Mouse (Mus musculus) adrenal gland, adult 18-20 months (tissue): ENCODE data around the gene Cd96. TPM values are rescaled to one million over a fixed set of nuclear protein-coding genes. Genes with fewer than 3 reads are reported as not detected.
"Not testable (repeated sequence)": the region's sequence is repeated elsewhere in the genome, so short reads cannot be mapped to it uniquely, and the experiment has no call there.

ENCODE experiments used
- DNase-seq, 2 experiments: peaks; one replicate each; pipeline ENCODE4 v3.0.0; 2021 to 2022; ENCODE audit warnings: low spot score in 2 of 2
- long read RNA-seq, 2 experiments: library from polyadenylated mRNA; stranded (forward); transcript quantifications; one replicate each; pipeline ENCODE4 v2.0.0; 2021
- total RNA-seq, 2 experiments: library from RNA; stranded (reverse); gene quantifications; 1 replicate in 1 of 2; 2 replicates in 1 of 2; pipeline ENCODE4 v1.2.3; 2021

The Cd96 gene
- total RNA-seq = under 1 TPM in 1 of 2 experiments, not detected in 1; 0.16 TPM
- long read RNA-seq, experiment 1 = 0 reads
- long read RNA-seq, experiment 2 = 0 reads

DNA sequence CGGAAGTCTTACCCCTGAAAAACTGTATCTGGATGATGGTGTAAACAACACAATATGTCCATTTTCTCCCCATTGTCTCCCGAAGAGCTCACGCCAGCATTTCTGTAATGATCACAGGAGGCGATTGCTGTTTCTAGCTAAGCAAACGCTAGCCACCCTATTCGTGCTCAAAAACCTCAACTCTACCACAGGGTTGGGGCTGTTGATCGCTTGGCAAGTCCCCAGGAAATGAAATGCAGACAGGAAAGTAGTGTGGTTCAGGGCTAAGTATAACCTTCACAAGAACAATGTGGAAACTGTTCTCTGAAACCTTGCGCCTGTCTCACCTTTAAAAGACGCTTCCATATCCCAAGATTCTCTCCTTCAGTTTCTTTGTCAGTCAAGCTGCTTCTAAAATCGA, at the start of gene Cd96:
Cd96 (minus strand) TSS at position 232 of the 400 bp plus-strand sequence.
- no peak for DNase-seq

DNA sequence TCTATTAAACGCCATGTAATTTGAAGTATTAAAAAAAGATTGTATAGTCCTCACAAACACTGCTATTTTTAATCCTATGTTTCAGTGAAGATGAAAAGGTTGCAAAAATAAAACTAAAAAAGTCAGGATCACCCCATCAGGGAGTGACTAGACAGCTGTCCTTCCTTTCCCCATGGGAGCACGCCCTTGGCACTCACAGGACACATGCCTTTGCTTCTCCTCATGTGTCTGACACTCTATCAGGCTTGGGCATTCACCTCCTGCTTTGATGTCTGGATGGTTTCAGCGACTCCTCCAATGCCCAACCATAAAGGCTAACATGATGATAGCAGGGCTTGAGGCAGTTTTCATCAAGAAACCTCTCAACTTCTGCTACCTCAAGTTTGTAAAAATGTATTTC, 46.9 kb upstream of the Cd96 start:
- DNase-seq = no peak

GRCm38 (mm10) chr16:46165305-46165704, 45.3 kb upstream of the Cd96 start:
- no peak for DNase-seq

DNA sequence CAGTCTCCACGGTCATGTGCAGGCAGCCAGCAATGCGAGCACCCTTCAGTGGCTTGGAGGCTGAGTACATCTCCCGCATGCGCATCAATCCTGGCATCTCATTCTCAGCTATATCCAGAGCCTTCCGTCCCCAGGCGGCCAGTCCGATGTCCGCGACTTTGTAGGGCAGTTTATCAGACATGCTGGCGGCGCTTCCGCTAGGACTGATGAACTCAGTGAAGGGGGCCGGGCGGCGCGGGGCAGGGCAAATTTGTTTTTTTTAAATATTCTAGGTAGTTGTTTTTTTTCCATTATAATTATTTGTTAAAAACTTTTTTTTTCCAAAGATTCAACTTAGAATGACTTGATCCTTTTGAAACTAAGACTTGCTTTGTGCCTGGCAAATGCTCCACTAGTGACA, 34.8 kb upstream of the Cd96 start, which contains the start of gene Gm4737:
Gm4737 (minus strand) TSS at position 246 of the 400 bp plus-strand sequence.
- DNase-seq = not testable (repeated sequence)

DNA sequence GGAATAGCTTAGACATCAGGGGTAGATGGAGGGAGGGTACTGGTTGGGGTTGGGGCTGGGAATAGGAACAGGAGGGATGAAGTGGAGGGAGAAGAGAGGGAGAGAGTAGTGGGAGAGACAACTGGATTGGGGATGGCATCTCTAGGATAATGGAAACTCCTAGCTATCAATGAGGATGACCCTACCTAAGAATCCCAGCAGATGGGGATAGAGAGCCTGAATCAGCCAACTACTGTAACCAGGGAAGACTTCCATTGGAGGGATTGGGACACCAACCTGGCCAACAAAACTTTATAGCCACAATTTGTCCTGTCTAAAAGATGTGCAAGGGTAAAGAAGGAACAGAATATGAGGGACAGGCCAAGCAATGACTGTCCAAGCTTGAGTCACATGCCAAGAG, 31.1 kb upstream of the Cd96 start:
- DNase-seq = no peak

DNA sequence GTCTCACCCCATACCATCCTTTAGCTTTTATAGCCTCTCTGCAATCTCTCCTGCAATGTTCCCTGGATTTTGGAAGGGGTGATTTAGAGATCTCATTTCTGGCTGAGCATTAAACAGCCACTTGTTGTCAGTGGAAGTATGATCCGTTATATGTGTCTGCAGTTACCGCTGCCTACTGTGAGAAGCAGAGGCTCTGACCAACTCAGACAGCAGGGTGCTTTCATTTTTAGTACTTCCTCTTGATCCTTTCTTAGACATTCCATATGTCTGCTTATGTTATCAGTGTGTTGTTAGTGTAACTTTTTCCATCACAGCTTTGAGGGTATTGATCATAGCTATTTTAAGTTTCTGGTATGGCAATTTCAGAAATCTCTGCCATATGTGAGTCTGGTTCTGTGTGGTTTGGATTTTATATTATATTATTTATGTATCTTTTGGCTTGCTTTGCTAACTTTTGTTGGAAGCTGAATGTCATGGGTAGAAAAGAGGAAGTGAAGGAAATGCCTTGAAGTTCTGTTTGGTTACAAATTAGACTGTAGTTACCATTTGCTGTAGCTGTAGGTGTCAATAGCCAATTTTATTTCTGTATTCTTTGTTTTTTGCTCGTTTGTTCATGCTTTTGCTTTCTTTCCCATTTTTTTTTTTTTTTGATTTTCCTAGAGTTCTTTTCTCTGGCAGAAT, 28.8 kb upstream of the Cd96 start:
- DNase-seq = no peak

GRCm38 (mm10) chr16:46146962-46147361, 26.9 kb upstream of the Cd96 start:
- no peak for DNase-seq

DNA sequence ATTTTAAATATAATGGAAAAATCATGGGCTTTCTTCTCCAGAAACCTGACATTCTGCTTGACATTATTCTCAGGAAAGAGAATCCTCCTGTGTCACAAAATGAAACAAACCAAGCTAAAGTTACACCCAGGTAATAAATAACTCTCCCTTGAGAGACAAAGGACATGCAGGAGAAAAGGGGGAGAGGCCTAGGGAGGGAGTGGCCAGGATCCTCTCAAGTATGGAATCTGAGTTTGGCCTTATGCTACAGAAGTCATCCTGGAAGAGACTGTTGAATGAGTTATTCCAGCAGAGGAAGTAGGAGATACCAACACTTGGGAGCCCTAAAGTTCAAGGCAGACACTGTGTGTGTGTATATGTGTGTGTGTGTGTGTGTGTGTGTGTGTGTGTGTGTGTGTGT, 2.2 kb upstream of the Cd96 start:
- no peak for DNase-seq

- DNase-seq = peak in 1 of 2 experiments; percentile 7
Measured at GRCm38 (mm10) chr16:46121420-46121819, 1.4 kb upstream of the Cd96 start.

- DNase-seq = no peak
Measured at GRCm38 (mm10) chr16:46120607-46121006, 556 bp upstream of the Cd96 start.

- DNase-seq = no peak
Measured at GRCm38 (mm10) chr16:46117645-46118044, 2.4 kb downstream of the Cd96 start.

GRCm38 (mm10) chr16:46114727-46115126, 5.3 kb downstream of the Cd96 start:
- DNase-seq = no peak

GRCm38 (mm10) chr16:46109536-46109935, 10.5 kb downstream of the Cd96 start:
- DNase-seq = no peak

GRCm38 (mm10) chr16:46107431-46107830, 12.6 kb downstream of the Cd96 start:
- no peak for DNase-seq

DNA sequence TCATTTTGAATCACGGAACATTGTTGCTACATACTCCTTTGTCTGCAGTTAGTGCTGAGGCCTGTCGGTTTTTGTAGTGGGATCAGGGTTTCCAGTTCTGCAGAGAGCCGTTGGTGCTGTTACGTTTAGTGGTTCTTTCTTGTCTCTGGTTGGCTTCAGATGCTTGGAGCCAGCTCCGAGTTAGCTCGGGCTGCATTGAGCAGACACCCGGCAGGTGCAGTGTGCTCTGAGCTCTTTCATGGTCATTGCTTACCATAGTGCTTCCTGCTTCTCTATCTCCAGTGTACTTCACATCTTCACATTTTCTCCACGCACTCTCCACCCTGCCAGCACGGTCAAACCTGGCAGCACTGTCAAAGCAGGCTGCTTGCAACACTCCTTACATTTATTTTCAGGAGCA, 15.6 kb downstream of the Cd96 start:
- DNase-seq = no peak

- no peak for DNase-seq
Measured at GRCm38 (mm10) chr16:46101748-46102147, 18.3 kb downstream of the Cd96 start.

DNA sequence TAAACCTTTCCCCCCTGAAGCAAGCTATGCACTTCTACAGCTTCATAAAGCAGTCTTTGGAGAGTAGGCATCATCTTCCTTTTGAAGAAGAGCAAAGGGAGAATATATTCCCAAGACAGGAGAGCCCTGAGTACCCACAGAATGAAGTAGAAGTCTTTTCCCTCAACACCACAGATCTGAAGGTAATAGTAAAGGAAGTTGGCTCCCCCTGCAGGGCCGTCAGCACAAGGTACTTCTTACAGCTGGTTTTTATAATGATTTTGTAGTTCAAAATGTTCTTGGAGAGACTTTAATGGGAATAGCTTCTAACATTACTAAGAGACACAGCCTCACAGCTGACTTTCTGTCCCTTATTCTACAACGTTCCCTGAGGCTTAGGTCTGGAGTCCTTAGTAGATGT, 19.8 kb downstream of the Cd96 start:
- DNase-seq = no peak

- DNase-seq = no peak
Measured at GRCm38 (mm10) chr16:46097421-46097820, 22.6 kb downstream of the Cd96 start.

GRCm38 (mm10) chr16:46094478-46094877, 25.6 kb downstream of the Cd96 start:
- DNase-seq = peak in 1 of 2 experiments; percentile 23

DNA sequence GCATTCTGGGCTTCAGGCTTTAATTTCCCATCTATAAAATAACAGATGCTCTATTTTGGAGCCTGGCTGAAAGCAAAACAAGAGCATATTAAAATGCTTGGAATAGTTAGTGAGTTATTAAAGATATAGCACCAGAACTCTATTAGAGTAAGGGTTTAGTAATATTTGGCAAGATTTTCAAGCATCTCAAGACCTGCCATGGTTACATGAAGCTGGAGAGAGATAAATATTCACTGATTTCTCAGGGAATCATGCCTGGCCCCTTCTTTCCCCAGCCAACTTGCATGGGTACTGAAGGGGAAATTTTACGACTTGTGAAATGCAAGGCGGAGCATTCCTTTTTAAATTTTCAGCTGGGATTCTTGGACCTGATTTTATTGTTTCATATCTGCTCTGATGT, 27.1 kb downstream of the Cd96 start:
- no peak for DNase-seq

GRCm38 (mm10) chr16:46086874-46087473, 33.1 kb downstream of the Cd96 start:
- no peak for DNase-seq

- no peak for DNase-seq
Measured at GRCm38 (mm10) chr16:46068000-46068399, 52.1 kb downstream of the Cd96 start.

DNA sequence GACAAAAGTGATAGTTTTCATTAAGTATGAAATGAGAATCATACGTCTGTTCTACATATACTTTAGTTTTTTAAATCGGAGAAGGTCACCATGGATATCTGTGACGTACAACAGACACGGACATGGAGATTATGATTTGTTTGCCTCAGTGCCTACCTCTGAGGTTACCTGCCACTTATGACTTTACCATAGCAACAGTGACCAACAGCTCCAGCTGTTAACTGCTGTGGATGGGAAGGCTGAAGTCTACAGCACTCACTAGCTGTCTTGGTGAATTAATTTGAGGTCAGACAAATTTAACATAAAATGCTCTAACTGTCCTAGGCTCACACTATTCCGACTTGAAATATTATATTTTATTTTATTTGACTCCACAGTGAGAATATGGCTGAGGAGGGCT, 56.8 kb downstream of the Cd96 start:
- no peak for DNase-seq
